Comparison of ENCODE assay signal across 18 mouse cellular contexts in the genomic region with DNA sequence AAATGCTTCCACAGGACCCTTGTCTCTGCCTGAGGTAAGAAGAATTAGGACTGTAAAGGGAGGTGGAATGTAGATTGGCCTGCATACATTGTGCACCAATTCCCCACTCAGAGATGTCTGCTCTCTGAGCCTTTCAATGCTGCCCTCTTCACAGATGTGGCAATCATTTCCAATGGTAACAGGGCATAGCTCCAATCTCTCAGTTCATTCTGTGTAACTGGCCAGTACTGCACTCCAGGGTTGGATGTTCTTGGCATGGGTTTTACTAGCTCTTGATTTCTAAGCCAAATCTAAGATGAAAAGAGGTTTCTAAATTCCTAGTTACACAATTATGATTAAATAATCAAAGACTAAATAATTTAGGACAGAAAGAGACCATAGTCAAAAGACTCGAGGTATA.
DNase-seq lines count a peak whose midpoint lies in the region; ATAC-seq and TF ChIP-seq lines count a peak whose summit lies in the region.
"Had no signal": no experiment of that assay in that cellular context is flagged by ENCODE, and none has a peak within 500 bp of the region (broad histone marks: within the 10 kb centered on the region; RNA-seq: fewer than 3 reads in every experiment).

No protein-coding gene starts in this region.

- TF ChIP-seq CTCF in midbrain, postnatal 0 days (IDR thresholded peaks at IDR 0.05): no peak

- ATAC-seq in heart, embryonic 11.5 days (replicated peaks; ENCODE audit: insufficient number of reproducible peaks, low FRiP score, low TSS enrichment): no peak
- no peak for ATAC-seq in midbrain, postnatal 0 days (ENCODE audit: low FRiP score)
- ATAC-seq in lung, embryonic 15.5 days (ENCODE audit: borderline replicate concordance, extremely low read depth, low FRiP score, low TSS enrichment): peak; percentile 44; the same call in 1 of the 2 replicates
- no peak for ATAC-seq in frontal cortex, adult (ENCODE audit: low TSS enrichment)
- ATAC-seq: midbrain, embryonic 15.5 days had no signal

- H3K9me3 ChIP-seq in heart, embryonic 11.5 days (replicated peaks; ENCODE audit: control insufficient read depth, low read length): no peaks in the 10 kb centered on the region
- H3K9me3 ChIP-seq in midbrain, postnatal 0 days (ENCODE audit: low read length): no peaks in the 10 kb centered on the region
- no peaks in the 10 kb centered on the region for H3K9me3 ChIP-seq in midbrain, embryonic 10.5 days (replicated peaks)
- no peaks in the 10 kb centered on the region for H3K9me3 ChIP-seq in lung, embryonic 15.5 days
- H3K9me3 ChIP-seq: embryonic facial prominence, embryonic 13.5 days; forebrain, embryonic 12.5 days; heart, embryonic 15.5 days; hindbrain, embryonic 12.5 days; limb, embryonic 15.5 days; midbrain, embryonic 15.5 days had no signal

- H3K27ac ChIP-seq in heart, embryonic 11.5 days (ENCODE audit: low read depth, low read length): no peak overlapping the region
- no peak overlapping the region for H3K27ac ChIP-seq in midbrain, postnatal 0 days (ENCODE audit: low read depth, low read length)
- no peak overlapping the region for H3K27ac ChIP-seq in midbrain, embryonic 10.5 days (replicated peaks)
- peak overlapping the region; percentile 33; the same call in 1 of the 2 replicates for H3K27ac ChIP-seq in lung, embryonic 15.5 days
- H3K27ac ChIP-seq: embryonic facial prominence, embryonic 13.5 days; forebrain, embryonic 12.5 days; heart, embryonic 15.5 days; hindbrain, embryonic 12.5 days; limb, embryonic 15.5 days; midbrain, embryonic 15.5 days had no signal

- no peak overlapping the region for H3K4me3 ChIP-seq in heart, embryonic 11.5 days (ENCODE audit: low read depth, low read length)
- H3K4me3 ChIP-seq in midbrain, postnatal 0 days (ENCODE audit: low read depth, low read length): no peak overlapping the region
- no peak overlapping the region for H3K4me3 ChIP-seq in midbrain, embryonic 10.5 days
- no peak overlapping the region for H3K4me3 ChIP-seq in lung, embryonic 15.5 days
- H3K4me3 ChIP-seq: embryonic facial prominence, embryonic 13.5 days; forebrain, embryonic 12.5 days; heart, embryonic 15.5 days; hindbrain, embryonic 12.5 days; limb, embryonic 15.5 days; midbrain, embryonic 15.5 days had no signal

- H3K27me3 ChIP-seq in heart, embryonic 11.5 days (ENCODE audit: control insufficient read depth, insufficient read depth, low read length): no peaks in the 10 kb centered on the region
- no peaks in the 10 kb centered on the region for H3K27me3 ChIP-seq in midbrain, postnatal 0 days (ENCODE audit: insufficient read depth, low read length)
- H3K27me3 ChIP-seq in midbrain, embryonic 10.5 days (ENCODE audit: low read depth, poor library complexity, severe bottlenecking): no peaks in the 10 kb centered on the region
- H3K27me3 ChIP-seq in lung, embryonic 15.5 days: no peaks in the 10 kb centered on the region
- H3K27me3 ChIP-seq: embryonic facial prominence, embryonic 13.5 days; forebrain, embryonic 12.5 days; heart, embryonic 15.5 days; hindbrain, embryonic 12.5 days; limb, embryonic 15.5 days; midbrain, embryonic 15.5 days had no signal

- peak; percentile 88 for DNase-seq in heart, adult 11 months
- DNase-seq in midbrain, postnatal 0 days (ENCODE audit: low spot score): peak; percentile 44
- DNase-seq in midbrain, embryonic 10.5 days (ENCODE audit: low spot score): no peak
- DNase-seq in retina, postnatal 1 day: no peak
- DNase-seq: cerebellum, adult 18-20 months; gastrocnemius, postnatal 10 days; kidney, adult 11 months; kidney, postnatal 14 days; right cerebral cortex, postnatal 25 days had no signal

- WGBS in heart, embryonic 11.5 days (ENCODE audit: insufficient replicate concordance): 81% methylated on average over 1 of the region's 1 CpGs
- 68% methylated on average over 1 of the region's 1 CpGs for WGBS in midbrain, postnatal 0 days
- 84% methylated on average over 1 of the region's 1 CpGs for WGBS in midbrain, embryonic 10.5 days
- WGBS in lung, embryonic 15.5 days: 49% methylated on average over 1 of the region's 1 CpGs

- no peak overlapping the region for H3K9ac ChIP-seq in heart, embryonic 11.5 days (ENCODE audit: low read depth, low read length)
- H3K9ac ChIP-seq in midbrain, postnatal 0 days (replicated peaks; ENCODE audit: low read length, poor library complexity, severe bottlenecking): no peak overlapping the region
- no peak overlapping the region for H3K9ac ChIP-seq in lung, embryonic 15.5 days
- H3K9ac ChIP-seq: embryonic facial prominence, embryonic 13.5 days; forebrain, embryonic 12.5 days; heart, embryonic 15.5 days; hindbrain, embryonic 12.5 days; limb, embryonic 15.5 days; midbrain, embryonic 15.5 days had no signal

- no peaks in the 10 kb centered on the region for H3K4me1 ChIP-seq in heart, embryonic 11.5 days (ENCODE audit: control insufficient read depth, insufficient read depth, low read length)
- no peaks in the 10 kb centered on the region for H3K4me1 ChIP-seq in midbrain, postnatal 0 days (ENCODE audit: insufficient read depth, low read length)
- peaks cover 6% of the 10 kb centered on the region for H3K4me1 ChIP-seq in midbrain, embryonic 10.5 days
- peaks cover 10% of the 10 kb centered on the region; the same call in 1 of the 2 replicates for H3K4me1 ChIP-seq in lung, embryonic 15.5 days
- H3K4me1 ChIP-seq: embryonic facial prominence, embryonic 13.5 days; heart, embryonic 15.5 days; limb, embryonic 15.5 days; midbrain, embryonic 15.5 days had no signal

- H3K36me3 ChIP-seq in heart, embryonic 11.5 days (ENCODE audit: control insufficient read depth, insufficient read depth, low read length): no peaks in the 10 kb centered on the region
- no peaks in the 10 kb centered on the region for H3K36me3 ChIP-seq in midbrain, postnatal 0 days (ENCODE audit: insufficient read depth, low read length)
- H3K36me3 ChIP-seq in midbrain, embryonic 10.5 days: no peaks in the 10 kb centered on the region
- H3K36me3 ChIP-seq in lung, embryonic 15.5 days: no peaks in the 10 kb centered on the region
- H3K36me3 ChIP-seq: embryonic facial prominence, embryonic 13.5 days; forebrain, embryonic 12.5 days; heart, embryonic 15.5 days; hindbrain, embryonic 12.5 days; limb, embryonic 15.5 days; midbrain, embryonic 15.5 days had no signal

- H3K4me2 ChIP-seq in heart, embryonic 11.5 days: no peak overlapping the region
- H3K4me2 ChIP-seq in midbrain, postnatal 0 days (ENCODE audit: low read depth, low read length, poor library complexity, severe bottlenecking): no peak overlapping the region
- H3K4me2 ChIP-seq in lung, embryonic 15.5 days: no peak overlapping the region
- H3K4me2 ChIP-seq: embryonic facial prominence, embryonic 13.5 days; forebrain, embryonic 12.5 days; heart, embryonic 15.5 days; hindbrain, embryonic 12.5 days; limb, embryonic 15.5 days; midbrain, embryonic 15.5 days had no signal

Comparison
In these comparisons a context has a peak if more than half of its experiments do, and no peak if none do; other contexts are left out.
1. DNase-seq: peak in heart, adult 11 months (single experiment) and midbrain, postnatal 0 days (single experiment); none in midbrain, embryonic 10.5 days (single experiment) and retina, postnatal 1 day (single experiment).